Mouse (Mus musculus): ENCODE results near the gene Il17c.

GRCm38 (mm10) chr8:122427607-122428006 is 5.8 kb downstream of the Il17c start:
- TF ChIP-seq GATA1 (IDR thresholded peaks at IDR 0.05; ENCODE audit: low read length): no peak
- TF ChIP-seq TAL1 (IDR thresholded peaks at IDR 0.05; ENCODE audit: low read length): no peak
